Mouse (Mus musculus) CH12.LX (cell line): ENCODE results near the gene Slc30a9. TPM values are rescaled to one million over a fixed set of nuclear protein-coding genes. Genes with fewer than 3 reads are reported as not detected.

Source experiments
- DNase-seq: peaks from one replicate; pipeline ENCODE4 v3.0.0-alpha.2; 2013; ENCODE audit errors: extremely low read depth
- H3K27ac ChIP-seq: 2 replicates; pipeline ENCODE4 v1.5.1; 2012; ENCODE audit warnings: low read depth, mild to moderate bottlenecking, control low read depth, moderate library complexity; ENCODE audit not compliant: insufficient read depth
- H3K27me3 ChIP-seq: replicated peaks from 2 replicates; pipeline ENCODE3; 2012; ENCODE audit warnings: inconsistent platforms
- H3K36me3 ChIP-seq, 2 experiments: replicated peaks in 1 of 2; 2 replicates each; pipeline versions ENCODE3 to v1.6.1; 2012; ENCODE audit warnings: inconsistent platforms in 1 of 2, low read length in 1 of 2, mild to moderate bottlenecking in 1 of 2, mixed read lengths in 1 of 2, moderate library complexity in 1 of 2; ENCODE audit not compliant: control insufficient read depth in 1 of 2, insufficient read depth in 1 of 2
- H3K4me1 ChIP-seq, 2 experiments: 2 replicates each; pipeline ENCODE4 v1.6.1; 2012; ENCODE audit warnings: inconsistent platforms in 1 of 2, moderate library complexity in 1 of 2; ENCODE audit not compliant: insufficient read depth in 2 of 2, control insufficient read depth in 1 of 2
- H3K4me2 ChIP-seq: 2 replicates; pipeline ENCODE4 v1.6.1; 2012; ENCODE audit warnings: low read depth, mild to moderate bottlenecking, control low read depth; ENCODE audit not compliant: poor library complexity, insufficient read depth, severe bottlenecking
- H3K4me3 ChIP-seq, 3 experiments: fragments of 150-350 bp in 1 of 3; sonication (generic) in 1 of 3; replicated peaks in 1 of 3; 2 replicates each; pipeline versions ENCODE3 to v1.5.1; 2011 to 2012; ENCODE audit warnings: low read depth in 2 of 3, low read length in 2 of 3, mild to moderate bottlenecking in 2 of 3, moderate library complexity in 2 of 3, control low read depth in 1 of 3, improper control_type of control experiment in 1 of 3, inconsistent platforms in 1 of 3, mixed read lengths in 1 of 3; ENCODE audit not compliant: poor library complexity in 1 of 3
- H3K79me2 ChIP-seq: replicated peaks from 2 replicates; pipeline ENCODE4 v1.6.1; 2012; ENCODE audit warnings: mild to moderate bottlenecking, moderate library complexity; ENCODE audit not compliant: control insufficient read depth, poor library complexity, insufficient read depth, severe bottlenecking; ENCODE audit errors: extremely low read depth
- H3K9ac ChIP-seq: 2 replicates; pipeline ENCODE4 v1.6.1; 2012; ENCODE audit warnings: low read depth, mild to moderate bottlenecking, control low read depth, moderate library complexity; ENCODE audit not compliant: insufficient read depth
- H3K9me3 ChIP-seq: replicated peaks from 2 replicates; pipeline ENCODE3; 2012; ENCODE audit warnings: low read length, inconsistent platforms, mixed read lengths
- CHD1 ChIP-seq: IDR thresholded peaks from 2 replicates; pipeline ENCODE4 v1.6.1; 2012; ENCODE audit warnings: low read depth, low read length, improper control_type of control experiment, inconsistent platforms
- CHD2 ChIP-seq: IDR thresholded peaks from 2 replicates; pipeline ENCODE4 v1.6.1; 2011; ENCODE audit warnings: low read length, improper control_type of control experiment
- CTCF ChIP-seq, 2 experiments: IDR thresholded peaks in 1 of 2; conservative IDR thresholded peaks in 1 of 2; 2 replicates each; pipeline ENCODE4 v1.5.1; 2011 to 2012; ENCODE audit warnings: low read depth in 2 of 2, low read length in 2 of 2, improper control_type of control experiment in 1 of 2, inconsistent platforms in 1 of 2, mild to moderate bottlenecking in 1 of 2, moderate library complexity in 1 of 2
- E2F4 ChIP-seq: IDR thresholded peaks from 2 replicates; pipeline ENCODE4 v1.6.1; 2011; ENCODE audit warnings: low read depth, low read length, improper control_type of control experiment; ENCODE audit not compliant: insufficient replicate concordance
- ETS1 ChIP-seq: conservative IDR thresholded peaks from 2 replicates; pipeline ENCODE4 v1.6.1; 2012; ENCODE audit warnings: low read depth, mild to moderate bottlenecking, inconsistent platforms, low read length, improper control_type of control experiment, moderate library complexity
- IRF4 ChIP-seq: IDR thresholded peaks from 2 replicates; pipeline ENCODE4 v1.6.1; 2014; ENCODE audit warnings: low read depth, mild to moderate bottlenecking, inconsistent platforms, low read length, improper control_type of control experiment
- KAT2A ChIP-seq: IDR thresholded peaks from 2 replicates; pipeline ENCODE4 v1.6.1; 2012; ENCODE audit warnings: low read length, improper control_type of control experiment, inconsistent platforms; ENCODE audit not compliant: insufficient replicate concordance
- MAFK ChIP-seq: IDR thresholded peaks from 2 replicates; pipeline ENCODE4 v1.6.1; 2011; ENCODE audit warnings: low read length, improper control_type of control experiment; ENCODE audit not compliant: insufficient replicate concordance
- MAX ChIP-seq: IDR thresholded peaks from 2 replicates; pipeline ENCODE4 v1.6.1; 2011; ENCODE audit warnings: low read length, improper control_type of control experiment
- MEF2A ChIP-seq: IDR thresholded peaks from 2 replicates; pipeline ENCODE4 v1.6.1; 2014; ENCODE audit warnings: low read depth, mild to moderate bottlenecking, inconsistent platforms, low read length, improper control_type of control experiment, borderline replicate concordance
- MXI1 ChIP-seq: IDR thresholded peaks from 2 replicates; pipeline ENCODE4 v1.6.1; 2011; ENCODE audit warnings: mild to moderate bottlenecking, low read depth, low read length, improper control_type of control experiment
- NELFE ChIP-seq: IDR thresholded peaks from 2 replicates; pipeline ENCODE4 v1.6.1; 2011; ENCODE audit warnings: low read depth, low read length, improper control_type of control experiment
- NRF1 ChIP-seq: IDR thresholded peaks from 2 replicates; pipeline ENCODE4 v1.6.1; 2014; ENCODE audit warnings: low read depth, mild to moderate bottlenecking, inconsistent platforms, low read length, improper control_type of control experiment, moderate library complexity
- RAD21 ChIP-seq: IDR thresholded peaks from 2 replicates; pipeline ENCODE4 v1.6.1; 2011; ENCODE audit warnings: low read depth, mild to moderate bottlenecking, low read length, improper control_type of control experiment, moderate library complexity
- SIN3A ChIP-seq: IDR thresholded peaks from 2 replicates; pipeline ENCODE4 v1.6.1; 2012; ENCODE audit warnings: low read length, improper control_type of control experiment, inconsistent platforms
- SMC3 ChIP-seq: IDR thresholded peaks from 2 replicates; pipeline ENCODE4 v1.6.1; 2011; ENCODE audit warnings: low read depth, low read length, improper control_type of control experiment
- TBP ChIP-seq: conservative IDR thresholded peaks from 2 replicates; pipeline ENCODE4 v1.6.1; 2011; ENCODE audit warnings: low read depth, low read length, improper control_type of control experiment
- UBTF ChIP-seq: IDR thresholded peaks from 2 replicates; pipeline ENCODE4 v1.6.1; 2012; ENCODE audit warnings: low read depth, mild to moderate bottlenecking, inconsistent platforms, low read length, improper control_type of control experiment, moderate library complexity
- ZC3H11A ChIP-seq: IDR thresholded peaks from 2 replicates; pipeline ENCODE4 v1.6.1; 2012; ENCODE audit warnings: low read depth, mild to moderate bottlenecking, inconsistent platforms, low read length, improper control_type of control experiment
- ZKSCAN1 ChIP-seq: IDR thresholded peaks from 2 replicates; pipeline ENCODE4 v1.6.1; 2012; ENCODE audit warnings: low read depth, inconsistent platforms, low read length, improper control_type of control experiment, borderline replicate concordance
- ZNF384 ChIP-seq: IDR thresholded peaks from 2 replicates; pipeline ENCODE4 v1.6.1; 2012; ENCODE audit warnings: low read depth, low read length, improper control_type of control experiment, inconsistent platforms
- dilution Hi-C: fragments of 300-500 bp; cut with MboI; formaldehyde crosslinking; loops from 2 replicates; pipeline ENCODE4 v1.14.3; 2020; ENCODE audit warnings: low sequenced_read_pairs; ENCODE audit not compliant: extremely low pct_unique_long_range_greater_than_20kb, extremely low pct_ligation_motif_present
- in situ Hi-C: fragments of 300-500 bp; cut with MboI; formaldehyde crosslinking; loops from 3 replicates; pipeline ENCODE4 v1.14.3; 2019; ENCODE audit warnings: low sequenced_read_pairs, low pct_ligation_motif_present, low pct_unique_long_range_greater_than_20kb, mixed read lengths
- polyA plus RNA-seq: library from polyadenylated mRNA; unstranded; fragments of >175 nt; gene quantifications from 2 replicates; pipeline ENCODE4 v1.2.1, GENCODE M21; 2012; ENCODE audit warnings: low read depth; ENCODE audit not compliant: insufficient read length
- total RNA-seq, 2 experiments: library from RNA; depleted of rRNA; stranded (reverse); fragments of 300-350 nt in 1 of 2; fragments of >200 nt in 1 of 2; gene quantifications; 2 replicates each; pipeline ENCODE4 v1.2.3; 2012 to 2014

Slc30a9 gene
- total and polyA plus RNA-seq, 3 experiments: 19.6 to 41.2 (median 35.6) TPM

DNA sequence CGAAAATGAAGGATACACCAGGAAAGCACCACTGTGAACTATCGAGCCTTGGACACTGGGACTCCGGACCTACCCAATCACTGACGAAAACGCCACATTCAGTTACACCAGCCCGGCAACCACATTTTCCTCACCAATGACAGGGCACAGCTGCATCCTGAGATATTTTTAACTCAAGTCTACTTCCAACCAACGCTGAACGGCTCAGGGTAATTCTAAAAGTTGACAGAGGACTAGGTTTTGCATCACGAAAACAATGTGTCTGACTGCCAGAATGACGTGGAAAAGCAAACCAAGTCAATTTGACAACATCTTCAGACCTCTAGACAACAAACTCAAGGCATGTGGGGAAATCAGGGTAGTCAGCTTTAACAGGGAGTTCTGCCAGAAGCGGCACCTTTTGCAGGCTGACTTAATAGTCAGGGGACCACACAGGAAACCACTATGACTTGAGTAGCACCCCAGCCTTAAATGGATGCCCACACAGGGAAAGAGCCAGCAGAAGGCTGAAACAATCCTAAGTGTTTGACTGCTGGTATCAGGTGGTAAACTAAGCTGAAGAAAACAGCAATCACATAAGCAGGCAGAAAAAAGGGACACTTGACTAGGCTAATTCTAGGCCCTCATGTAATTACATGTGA lies 88.6 kb downstream of the Slc30a9 start:
- TF ChIP-seq MEF2A (peak; percentile 89), IRF4 (0 out of 2 replicates have a peak, but pooled peaks have one; percentile 23), TBP (0 out of 2 replicates have a peak, but pooled peaks have one; percentile 9), NRF1 (no peak), ETS1 (peak; percentile 80), CHD2 (no peak)
- peak overlapping the region; percentile 0; the same call in 1 of the 2 replicates for H3K4me2 ChIP-seq
- peaks cover 15 to 32% of the 10 kb centered on the region in 2 experiments for H3K4me1 ChIP-seq
- peak; percentile 69 for DNase-seq
- H3K36me3 ChIP-seq: no peaks in the 10 kb centered on the region
- dilution Hi-C loops (no loop called here), in situ Hi-C loops (no loop called here)
- H3K27ac ChIP-seq: no peak overlapping the region; the same call in 1 of the 2 replicates
- H3K4me3 ChIP-seq: no peak overlapping the region
- 0 out of 2 replicates have a peak overlapping the region, but pooled peaks have one; percentile 9 for H3K9ac ChIP-seq
- H3K79me2 ChIP-seq: no peaks in the 10 kb centered on the region
- H3K9me3 ChIP-seq: no peaks in the 10 kb centered on the region
- H3K27me3 ChIP-seq: no peaks in the 10 kb centered on the region

DNA sequence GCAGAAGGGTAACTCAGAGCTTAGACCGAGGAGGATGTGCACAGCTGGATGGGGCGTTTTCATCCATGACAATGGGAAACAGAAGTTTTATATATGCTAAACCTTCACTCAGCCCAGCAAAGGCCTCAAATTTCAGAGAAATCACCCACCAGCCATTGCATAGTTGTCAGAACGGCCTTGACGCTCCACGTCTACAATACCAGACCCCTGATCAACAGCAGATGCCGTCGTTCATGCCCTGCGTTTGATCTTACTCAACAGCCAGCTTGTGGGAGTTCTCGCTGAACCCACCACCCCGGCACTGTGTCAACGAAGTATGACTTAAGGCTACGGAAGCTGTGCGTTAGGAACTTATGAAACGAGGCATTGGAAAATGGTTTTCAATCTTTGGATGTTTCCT lies 90.4 kb downstream of the Slc30a9 start:
- no peak for TF ChIP-seq ZNF384
- TF ChIP-seq SMC3: no peak
- TF ChIP-seq, all 38 proteins: peak for 0
- in situ Hi-C loops: no loop called here
- H3K27me3 ChIP-seq: no peaks in the 10 kb centered on the region
- no peak for DNase-seq
- H3K9ac ChIP-seq: no peak overlapping the region
- no peaks in the 10 kb centered on the region for H3K36me3 ChIP-seq
- no peaks in the 10 kb centered on the region for H3K79me2 ChIP-seq
- H3K4me2 ChIP-seq: no peak overlapping the region
- H3K9me3 ChIP-seq: no peaks in the 10 kb centered on the region
- H3K27ac ChIP-seq: no peak overlapping the region
- peaks cover 15 to 35% of the 10 kb centered on the region in 2 experiments for H3K4me1 ChIP-seq
- no peak overlapping the region for H3K4me3 ChIP-seq
- dilution Hi-C loops: no loop called here

DNA sequence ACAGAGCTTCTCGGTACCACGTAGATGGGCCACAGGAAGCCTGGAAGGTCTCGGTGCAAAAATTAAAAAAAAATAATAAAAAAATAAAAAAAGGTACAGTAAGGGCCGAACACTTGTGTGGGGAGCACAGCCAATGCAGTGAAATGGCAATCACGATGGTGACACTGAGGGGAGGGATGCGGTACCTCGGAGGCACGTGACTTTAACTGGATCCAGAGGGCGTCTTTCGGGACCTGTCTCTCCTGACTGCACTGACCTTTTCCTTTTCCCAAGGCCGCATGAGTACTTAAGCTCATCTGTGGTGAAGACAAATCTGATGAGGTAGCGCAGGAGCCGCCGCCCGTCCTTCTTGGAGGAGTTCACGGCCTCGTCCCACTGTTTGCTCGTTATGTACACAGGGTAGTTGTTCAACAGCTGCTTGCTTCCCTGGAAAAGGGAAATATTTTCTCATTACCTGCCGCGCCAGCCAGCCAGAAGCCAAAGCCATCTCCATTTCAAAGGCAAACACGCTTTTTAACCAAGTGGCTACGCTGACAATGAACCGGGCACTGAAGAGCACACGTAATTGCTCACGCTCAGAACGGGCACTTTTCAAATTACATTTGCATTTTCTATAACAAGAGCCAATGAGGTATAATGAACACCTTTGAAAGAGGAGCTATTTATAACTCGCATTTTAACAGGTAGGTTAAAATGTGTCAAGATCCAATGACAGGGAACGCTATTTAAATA lies 93.3 kb downstream of the Slc30a9 start:
- Histone ChIP-seq H3K36me3 (no peaks in the 10 kb centered on the region), H3K27ac (no peak overlapping the region), H3K9me3 (no peaks in the 10 kb centered on the region), H3K4me3 (no peak overlapping the region), H3K79me2 (no peaks in the 10 kb centered on the region), H3K27me3 (no peaks in the 10 kb centered on the region), H3K4me1 (peaks cover 12 to 35% of the 10 kb centered on the region in 2 experiments), H3K4me2 (no peak overlapping the region), H3K9ac (no peak overlapping the region)
- DNase-seq: no peak
- in situ Hi-C loops: no loop called here
- dilution Hi-C loops: no loop called here
- TF ChIP-seq IRF4: no peak
- no peak for TF ChIP-seq CHD2
- TF ChIP-seq UBTF: no peak
- no peak for TF ChIP-seq MAFK
- TF ChIP-seq E2F4: no peak
- no peak for TF ChIP-seq ZNF384
- no peak for TF ChIP-seq ZC3H11A
- no peak for TF ChIP-seq CHD1
- no peak for TF ChIP-seq MAX
- no peak for TF ChIP-seq CTCF (conservative IDR thresholded peaks at IDR 0.05 in 1 of 2, IDR thresholded peaks at IDR 0.05 in 1 of 2; ENCODE audit: low read depth in 2 of 2, low read length in 2 of 2)
- no peak for TF ChIP-seq ZKSCAN1
- no peak for TF ChIP-seq NELFE
- no peak for TF ChIP-seq SIN3A
- TF ChIP-seq MXI1: no peak
- no peak for TF ChIP-seq RAD21
- no peak for TF ChIP-seq KAT2A
- TF ChIP-seq TBP: no peak
